Comparison of ENCODE assay signal across 21 mouse cellular contexts in genomic region chr7:90791522-90791921, GRCm38 (mm10).
DNase-seq lines count a peak whose midpoint lies in the region; ATAC-seq and TF ChIP-seq lines count a peak whose summit lies in the region.
"Had no signal": no experiment of that assay in that cellular context is flagged by ENCODE, and none has a peak within 500 bp of the region (broad histone marks: within the 10 kb centered on the region; RNA-seq: fewer than 3 reads in every experiment).

No protein-coding gene starts in this region.

- no peak for TF ChIP-seq CTCF in forebrain, postnatal 0 days (IDR thresholded peaks at IDR 0.05; ENCODE audit: low read depth)

- no peak overlapping the region for H3K9ac ChIP-seq in forebrain, postnatal 0 days
- H3K9ac ChIP-seq in forebrain, embryonic 15.5 days (replicated peaks): no peak overlapping the region
- no peak overlapping the region for H3K9ac ChIP-seq in midbrain, embryonic 14.5 days (replicated peaks; ENCODE audit: low read length)
- no peak overlapping the region for H3K9ac ChIP-seq in midbrain, embryonic 13.5 days (replicated peaks)
- H3K9ac ChIP-seq: embryonic facial prominence, embryonic 12.5 days; forebrain, embryonic 12.5 days had no signal

- WGBS in forebrain, postnatal 0 days: 50% methylated on average over 1 of the region's 1 CpGs
- WGBS in forebrain, embryonic 15.5 days: 51% methylated on average over 1 of the region's 1 CpGs
- 57% methylated on average over 1 of the region's 1 CpGs for WGBS in midbrain, embryonic 14.5 days
- 68% methylated on average over 1 of the region's 1 CpGs for WGBS in midbrain, embryonic 13.5 days

- no peaks in the 10 kb centered on the region for H3K4me1 ChIP-seq in forebrain, postnatal 0 days (ENCODE audit: insufficient read depth)
- H3K4me1 ChIP-seq in forebrain, embryonic 15.5 days: no peaks in the 10 kb centered on the region
- H3K4me1 ChIP-seq in midbrain, embryonic 14.5 days (ENCODE audit: control insufficient read depth, insufficient read depth, low read length): no peaks in the 10 kb centered on the region
- no peaks in the 10 kb centered on the region for H3K4me1 ChIP-seq in midbrain, embryonic 13.5 days (replicated peaks)
- H3K4me1 ChIP-seq: embryonic facial prominence, embryonic 10.5 days; embryonic facial prominence, embryonic 12.5 days; forebrain, embryonic 12.5 days had no signal

- no peak overlapping the region for H3K4me3 ChIP-seq in forebrain, postnatal 0 days (ENCODE audit: low read depth, low read length)
- H3K4me3 ChIP-seq in forebrain, embryonic 15.5 days: no peak overlapping the region
- no peak overlapping the region for H3K4me3 ChIP-seq in midbrain, embryonic 14.5 days (replicated peaks; ENCODE audit: low read depth, low read length)
- H3K4me3 ChIP-seq in midbrain, embryonic 13.5 days (replicated peaks): no peak overlapping the region
- H3K4me3 ChIP-seq: embryonic facial prominence, embryonic 10.5 days; embryonic facial prominence, embryonic 12.5 days; forebrain, embryonic 12.5 days had no signal

- no peak overlapping the region for H3K27ac ChIP-seq in forebrain, postnatal 0 days (ENCODE audit: low read depth, low read length)
- no peak overlapping the region for H3K27ac ChIP-seq in forebrain, embryonic 15.5 days (replicated peaks)
- no peak overlapping the region for H3K27ac ChIP-seq in midbrain, embryonic 14.5 days (replicated peaks; ENCODE audit: low read depth, low read length)
- H3K27ac ChIP-seq in midbrain, embryonic 13.5 days: no peak overlapping the region
- H3K27ac ChIP-seq: embryonic facial prominence, embryonic 10.5 days; embryonic facial prominence, embryonic 12.5 days; forebrain, embryonic 12.5 days had no signal

- ATAC-seq in forebrain, postnatal 0 days: peak; percentile 54
- no peak for ATAC-seq in forebrain, embryonic 15.5 days (replicated peaks)
- ATAC-seq in midbrain, embryonic 14.5 days (ENCODE audit: low FRiP score, low TSS enrichment): no peak
- ATAC-seq in midbrain, embryonic 13.5 days: no peak
- ATAC-seq: activated CD4-positive, CD25-positive, alpha-beta regulatory T cell, adult 4 months; forebrain, embryonic 16.5 days had no signal

- no peaks in the 10 kb centered on the region for H3K9me3 ChIP-seq in forebrain, postnatal 0 days (ENCODE audit: low read length)
- H3K9me3 ChIP-seq in forebrain, embryonic 15.5 days: no peaks in the 10 kb centered on the region
- H3K9me3 ChIP-seq in midbrain, embryonic 14.5 days (ENCODE audit: control insufficient read depth, low read length): no peaks in the 10 kb centered on the region
- H3K9me3 ChIP-seq in midbrain, embryonic 13.5 days: no peaks in the 10 kb centered on the region
- H3K9me3 ChIP-seq: embryonic facial prominence, embryonic 10.5 days; embryonic facial prominence, embryonic 12.5 days; forebrain, embryonic 12.5 days had no signal

- no peaks in the 10 kb centered on the region for H3K36me3 ChIP-seq in forebrain, postnatal 0 days (ENCODE audit: insufficient read depth)
- H3K36me3 ChIP-seq in forebrain, embryonic 15.5 days: no peaks in the 10 kb centered on the region
- H3K36me3 ChIP-seq in midbrain, embryonic 14.5 days (ENCODE audit: control insufficient read depth, insufficient read depth, low read length): no peaks in the 10 kb centered on the region
- H3K36me3 ChIP-seq in midbrain, embryonic 13.5 days: no peaks in the 10 kb centered on the region
- H3K36me3 ChIP-seq: embryonic facial prominence, embryonic 10.5 days; embryonic facial prominence, embryonic 12.5 days; forebrain, embryonic 12.5 days had no signal

- no peaks in the 10 kb centered on the region for H3K27me3 ChIP-seq in forebrain, postnatal 0 days (ENCODE audit: insufficient read depth, low read length)
- H3K27me3 ChIP-seq in forebrain, embryonic 15.5 days: no peaks in the 10 kb centered on the region
- H3K27me3 ChIP-seq in midbrain, embryonic 14.5 days (ENCODE audit: control insufficient read depth, insufficient read depth, low read length): no peaks in the 10 kb centered on the region
- no peaks in the 10 kb centered on the region for H3K27me3 ChIP-seq in midbrain, embryonic 13.5 days
- H3K27me3 ChIP-seq: embryonic facial prominence, embryonic 12.5 days; forebrain, embryonic 12.5 days had no signal

- peak; percentile 29 for DNase-seq in forebrain, postnatal 0 days
- peak; percentile 3 for DNase-seq in midbrain, embryonic 14.5 days
- peak; percentile 5 for DNase-seq in R1 (ENCODE audit: low read depth, low spot score)
- DNase-seq in brain, adult 2 months (ENCODE audit: low read depth, low spot score): peak; percentile 52
- DNase-seq in spleen, postnatal 14 days (ENCODE audit: low spot score in 2 of 2): no peak
- no peak for DNase-seq in right cerebral cortex, adult 18-20 months
- DNase-seq: adrenal gland, adult 8-10 months; adrenal gland, postnatal 14 days; adrenal gland, postnatal 36 days; cerebellum, adult 11-12 months; cerebellum, adult 2 months; cerebellum, adult 9-10 months; cerebellum, postnatal 10 days; cerebellum, postnatal 25 days had no signal

- H3K4me2 ChIP-seq in forebrain, postnatal 0 days (ENCODE audit: low read depth): no peak overlapping the region
- no peak overlapping the region for H3K4me2 ChIP-seq in forebrain, embryonic 15.5 days (replicated peaks)
- no peak overlapping the region for H3K4me2 ChIP-seq in midbrain, embryonic 14.5 days (ENCODE audit: low read length)
- H3K4me2 ChIP-seq in midbrain, embryonic 13.5 days (replicated peaks): no peak overlapping the region
- H3K4me2 ChIP-seq: embryonic facial prominence, embryonic 12.5 days; forebrain, embryonic 12.5 days had no signal

Comparison
In these comparisons a context has a peak if more than half of its experiments do, and no peak if none do; other contexts are left out.
1. DNase-seq: peak in forebrain, postnatal 0 days (single experiment), midbrain, embryonic 14.5 days (single experiment), R1 (single experiment) and brain, adult 2 months (single experiment); none in spleen, postnatal 14 days (0 of 2) and right cerebral cortex, adult 18-20 months (single experiment).